Mouse (Mus musculus): ENCODE data around the gene Camkmt. TPM values are rescaled to one million over a fixed set of nuclear protein-coding genes. Genes with fewer than 3 reads are reported as not detected.

Camkmt gene
- polyA plus RNA-seq, 1 experiment from 2014 or later = 3.9 TPM

DNA sequence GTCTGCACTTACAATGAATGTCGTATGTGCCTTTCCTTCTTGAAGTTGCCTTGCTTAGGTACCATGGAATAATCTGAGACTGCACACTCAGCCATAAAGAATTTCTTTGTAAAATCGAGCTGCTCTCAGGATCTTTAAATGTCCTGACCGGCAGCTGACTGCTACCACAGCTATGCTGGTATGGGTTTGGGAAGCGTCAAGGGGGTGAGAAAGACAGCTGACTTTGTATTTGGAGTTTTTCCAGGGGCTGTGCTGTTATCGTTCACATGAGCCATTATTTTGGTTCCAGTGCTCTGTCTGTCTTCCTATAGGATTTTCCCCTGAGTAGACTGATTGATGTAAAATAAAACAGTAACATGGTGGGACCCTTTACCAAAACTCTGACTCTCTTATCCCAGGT, 158.6 kb downstream of the Camkmt start:
- Histone ChIP-seq H3K4me3 (replicated peaks) (no peak overlapping the region), H3K36me3 (no peaks in the 10 kb centered on the region), H3K27ac (no peak overlapping the region), H3K9ac (no peak overlapping the region), H3K27me3 (no peaks in the 10 kb centered on the region), H3K4me2 (no peak overlapping the region), H3K9me3 (replicated peaks) (no peaks in the 10 kb centered on the region), H3K4me1 (replicated peaks) (no peaks in the 10 kb centered on the region)
- ATAC-seq (ENCODE audit: low read depth) (no peak), DNase-seq (no peak)
- 69% methylated on average over 5 of the region's 5 CpGs for WGBS (ENCODE audit: insufficient replicate concordance)

DNA sequence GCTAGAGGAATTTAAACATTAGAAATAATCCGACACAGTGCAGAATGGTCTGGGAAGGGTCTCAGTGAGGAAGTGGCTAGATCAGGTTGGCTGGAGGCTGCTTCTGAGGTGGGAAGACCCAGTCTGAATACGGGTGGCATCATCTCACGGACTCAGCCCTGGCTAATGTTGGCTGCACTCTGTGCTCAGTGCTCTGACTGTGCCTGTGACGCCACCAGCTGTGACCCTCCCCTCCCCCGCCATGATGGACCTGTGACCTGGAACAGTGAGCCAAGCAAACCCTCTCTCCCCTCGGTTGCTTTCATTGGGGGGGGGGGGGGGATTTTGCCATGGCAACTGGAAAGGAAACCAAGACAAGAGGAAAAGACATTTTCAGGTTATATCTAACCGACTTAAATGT, 159.4 kb downstream of the Camkmt start:
- Histone ChIP-seq H3K4me2 (no peak overlapping the region), H3K9ac (no peak overlapping the region), H3K4me1 (replicated peaks) (no peaks in the 10 kb centered on the region), H3K4me3 (replicated peaks) (no peak overlapping the region), H3K36me3 (no peaks in the 10 kb centered on the region), H3K27ac (no peak overlapping the region), H3K27me3 (no peaks in the 10 kb centered on the region), H3K9me3 (replicated peaks) (no peaks in the 10 kb centered on the region)
- WGBS (ENCODE audit: insufficient replicate concordance) = 52% methylated on average over 6 of the region's 7 CpGs
- DNase-seq (no peak), ATAC-seq (ENCODE audit: low read depth) (no peak)

GRCm38 (mm10) chr17:85256930-85257329, 166.6 kb downstream of the Camkmt start:
- peak overlapping the region; percentile 12; the same call in 1 of the 2 replicates for H3K4me2 ChIP-seq
- DNase-seq (no peak), ATAC-seq (ENCODE audit: low read depth) (no peak)
- H3K27ac ChIP-seq = no peak overlapping the region
- peaks cover 6% of the 10 kb centered on the region; the same call in 1 of the 2 replicates for H3K27me3 ChIP-seq
- H3K9ac ChIP-seq = no peak overlapping the region
- WGBS (ENCODE audit: insufficient replicate concordance) = 30% methylated on average over 9 of the region's 9 CpGs
- no peak overlapping the region for H3K4me3 ChIP-seq (replicated peaks)
- H3K4me1 ChIP-seq (replicated peaks) = no peaks in the 10 kb centered on the region
- no peaks in the 10 kb centered on the region for H3K9me3 ChIP-seq (replicated peaks)
- H3K36me3 ChIP-seq = no peaks in the 10 kb centered on the region

DNA sequence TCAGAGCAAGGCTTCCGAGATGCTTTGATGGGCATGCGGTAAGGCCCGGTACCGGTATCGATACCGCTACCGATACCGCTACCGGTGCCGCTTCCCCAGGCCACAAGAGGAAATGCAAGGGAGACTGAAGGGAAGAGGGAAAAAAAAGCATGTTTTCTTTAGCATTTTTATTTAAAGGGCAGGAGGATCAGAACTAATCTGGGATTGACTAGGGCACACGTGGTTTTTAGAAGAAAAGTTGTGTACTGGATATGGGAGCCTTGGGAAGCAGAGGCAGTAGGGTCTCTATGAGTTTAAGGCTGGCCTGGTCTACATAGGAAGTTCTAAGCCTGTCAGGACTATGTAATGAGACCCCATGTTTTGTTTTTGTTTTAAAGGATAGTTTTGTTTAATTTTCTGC, 167.0 kb downstream of the Camkmt start:
- ATAC-seq (ENCODE audit: low read depth) (no peak), DNase-seq (no peak)
- 57% methylated on average over 11 of the region's 11 CpGs for WGBS (ENCODE audit: insufficient replicate concordance)
- no peaks in the 10 kb centered on the region for H3K4me1 ChIP-seq (replicated peaks)
- H3K4me3 ChIP-seq (replicated peaks) = no peak overlapping the region
- no peak overlapping the region for H3K9ac ChIP-seq
- peaks cover 6% of the 10 kb centered on the region; the same call in 1 of the 2 replicates for H3K27me3 ChIP-seq
- H3K9me3 ChIP-seq (replicated peaks) = no peaks in the 10 kb centered on the region
- H3K36me3 ChIP-seq = no peaks in the 10 kb centered on the region
- peak overlapping the region; percentile 12; the same call in 1 of the 2 replicates for H3K4me2 ChIP-seq
- H3K27ac ChIP-seq = no peak overlapping the region

- DNase-seq (no peak), ATAC-seq (ENCODE audit: low read depth) (no peak)
- H3K27ac ChIP-seq = no peak overlapping the region
- no peak overlapping the region for H3K4me2 ChIP-seq
- no peaks in the 10 kb centered on the region for H3K9me3 ChIP-seq (replicated peaks)
- H3K9ac ChIP-seq = no peak overlapping the region
- no peak overlapping the region for H3K4me3 ChIP-seq (replicated peaks)
- WGBS (ENCODE audit: insufficient replicate concordance) = 72% methylated on average over 13 of the region's 13 CpGs
- H3K36me3 ChIP-seq = no peaks in the 10 kb centered on the region
- H3K27me3 ChIP-seq = peaks cover 6% of the 10 kb centered on the region; the same call in 1 of the 2 replicates
- H3K4me1 ChIP-seq (replicated peaks) = no peaks in the 10 kb centered on the region
These were observed 168.5 kb downstream of the Camkmt start for GRCm38 (mm10) chr17:85258703-85259341.

GRCm38 (mm10) chr17:85266831-85267422, 176.6 kb downstream of the Camkmt start:
- no peak overlapping the region for H3K27ac ChIP-seq
- no peaks in the 10 kb centered on the region for H3K36me3 ChIP-seq
- H3K9ac ChIP-seq = no peak overlapping the region
- no peaks in the 10 kb centered on the region for H3K27me3 ChIP-seq
- DNase-seq (no peak), ATAC-seq (ENCODE audit: low read depth) (no peak)
- H3K9me3 ChIP-seq (replicated peaks) = no peaks in the 10 kb centered on the region
- no peaks in the 10 kb centered on the region for H3K4me1 ChIP-seq (replicated peaks)
- no peak overlapping the region for H3K4me2 ChIP-seq
- WGBS (ENCODE audit: insufficient replicate concordance) = 77% methylated on average over 12 of the region's 12 CpGs
- no peak overlapping the region for H3K4me3 ChIP-seq (replicated peaks)

- DNase-seq = no peak
- no peaks in the 10 kb centered on the region for H3K9me3 ChIP-seq (replicated peaks)
- no peaks in the 10 kb centered on the region for H3K27me3 ChIP-seq
- no peak overlapping the region for H3K9ac ChIP-seq
- no peak overlapping the region for H3K4me2 ChIP-seq
- H3K27ac ChIP-seq = no peak overlapping the region
- no peaks in the 10 kb centered on the region for H3K36me3 ChIP-seq
- H3K4me3 ChIP-seq (replicated peaks) = no peak overlapping the region
- H3K4me1 ChIP-seq (replicated peaks) = no peaks in the 10 kb centered on the region
- no peak for ATAC-seq (ENCODE audit: low read depth)
- 81% methylated on average over 20 of the region's 20 CpGs for WGBS (ENCODE audit: insufficient replicate concordance)
These were observed 181.3 kb downstream of the Camkmt start for GRCm38 (mm10) chr17:85271466-85272175.

DNA sequence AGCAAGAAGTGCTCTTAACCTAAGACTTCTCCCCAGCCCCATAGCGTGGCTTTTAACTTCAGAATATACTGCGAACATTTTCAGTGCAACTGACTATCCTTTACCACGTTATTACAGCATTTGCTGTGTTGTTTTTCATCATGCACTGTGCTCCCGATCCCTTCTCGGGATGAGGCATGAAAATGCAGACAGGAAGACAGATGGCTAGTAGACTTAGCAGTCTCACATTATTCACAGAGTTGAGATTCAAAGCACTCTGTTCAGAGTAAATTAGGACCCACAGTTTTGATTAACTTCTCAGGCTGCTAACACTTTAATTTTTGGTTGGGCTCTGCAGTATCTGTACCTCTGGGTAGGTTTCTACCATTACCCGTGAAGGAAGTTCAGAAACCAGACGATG, 189.4 kb downstream of the Camkmt start:
- H3K36me3 ChIP-seq = no peaks in the 10 kb centered on the region
- H3K4me3 ChIP-seq (replicated peaks) = no peak overlapping the region
- H3K27ac ChIP-seq = no peak overlapping the region
- no peak for ATAC-seq (ENCODE audit: low read depth)
- no peak for DNase-seq
- no peaks in the 10 kb centered on the region for H3K27me3 ChIP-seq
- no peak overlapping the region for H3K4me2 ChIP-seq
- H3K4me1 ChIP-seq (replicated peaks) = no peaks in the 10 kb centered on the region
- no peak overlapping the region for H3K9ac ChIP-seq
- H3K9me3 ChIP-seq (replicated peaks) = 0 out of 2 replicates have a peak, but pooled peaks cover 3% of the 10 kb centered on the region
- 66% methylated on average over 7 of the region's 7 CpGs for WGBS (ENCODE audit: insufficient replicate concordance)

DNA sequence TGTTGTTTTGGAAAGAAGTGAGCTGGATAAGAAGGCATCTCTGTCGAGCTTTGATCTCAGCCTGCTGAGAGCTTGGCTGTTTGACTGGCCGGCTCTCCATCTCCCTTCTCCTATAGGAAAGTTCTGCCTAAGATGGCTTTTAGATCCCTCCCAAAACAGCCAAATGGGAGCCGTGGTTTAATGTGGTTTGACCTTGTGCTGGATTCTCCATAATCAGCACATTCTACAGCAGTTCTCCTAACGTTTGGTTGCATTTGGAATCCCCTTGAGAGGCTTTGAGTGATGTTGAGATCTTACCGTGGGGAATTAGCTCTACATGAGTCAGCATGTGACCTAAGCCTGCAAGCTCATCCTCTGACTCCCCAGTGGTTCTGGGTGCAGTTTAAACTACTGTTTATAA, 192.1 kb downstream of the Camkmt start:
- no peaks in the 10 kb centered on the region for H3K27me3 ChIP-seq
- H3K4me1 ChIP-seq (replicated peaks) = no peaks in the 10 kb centered on the region
- ATAC-seq (ENCODE audit: low read depth) (no peak), DNase-seq (no peak)
- no peak overlapping the region for H3K27ac ChIP-seq
- no peak overlapping the region for H3K9ac ChIP-seq
- 0 out of 2 replicates have a peak, but pooled peaks cover 3% of the 10 kb centered on the region for H3K9me3 ChIP-seq (replicated peaks)
- no peak overlapping the region for H3K4me3 ChIP-seq (replicated peaks)
- no peaks in the 10 kb centered on the region for H3K36me3 ChIP-seq
- no peak overlapping the region for H3K4me2 ChIP-seq
- WGBS (ENCODE audit: insufficient replicate concordance) = 53% methylated on average over 5 of the region's 5 CpGs

DNA sequence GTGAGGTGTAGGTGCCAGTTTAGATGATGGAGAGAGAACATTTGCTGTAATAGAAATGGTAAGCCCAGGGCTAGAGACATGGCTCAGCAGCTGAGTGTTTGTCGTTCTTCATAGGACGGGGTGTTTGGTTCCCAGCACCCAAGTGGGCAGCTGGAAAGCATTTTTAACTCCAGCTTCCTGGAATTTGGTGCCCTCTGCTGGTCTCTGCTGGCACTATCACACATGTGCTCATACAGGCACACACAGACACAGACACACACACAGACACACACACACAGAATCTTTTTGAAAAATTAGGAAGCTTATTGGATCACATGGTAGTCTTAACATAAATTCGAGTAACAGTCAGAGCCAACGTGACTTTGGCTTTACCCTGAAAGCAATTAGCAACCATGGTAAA, 200.8 kb downstream of the Camkmt start:
- WGBS (ENCODE audit: insufficient replicate concordance) = 82% methylated on average over 4 of the region's 4 CpGs
- Histone ChIP-seq H3K4me3 (replicated peaks) (no peak overlapping the region), H3K9me3 (replicated peaks) (no peaks in the 10 kb centered on the region), H3K27me3 (no peaks in the 10 kb centered on the region), H3K9ac (no peak overlapping the region), H3K27ac (no peak overlapping the region), H3K4me1 (replicated peaks) (no peaks in the 10 kb centered on the region), H3K36me3 (no peaks in the 10 kb centered on the region), H3K4me2 (no peak overlapping the region)
- no peak for DNase-seq
- no peak for ATAC-seq (ENCODE audit: low read depth)

GRCm38 (mm10) chr17:85291601-85292000, 201.2 kb downstream of the Camkmt start:
- DNase-seq (no peak), ATAC-seq (ENCODE audit: low read depth) (no peak)
- no peaks in the 10 kb centered on the region for H3K4me1 ChIP-seq (replicated peaks)
- no peak overlapping the region for H3K4me3 ChIP-seq (replicated peaks)
- no peak overlapping the region for H3K4me2 ChIP-seq
- H3K27me3 ChIP-seq = no peaks in the 10 kb centered on the region
- no peaks in the 10 kb centered on the region for H3K36me3 ChIP-seq
- H3K9me3 ChIP-seq (replicated peaks) = no peaks in the 10 kb centered on the region
- no peak overlapping the region for H3K27ac ChIP-seq
- no peak overlapping the region for H3K9ac ChIP-seq
- WGBS (ENCODE audit: insufficient replicate concordance) = 82% methylated on average over 5 of the region's 5 CpGs
